Mouse (Mus musculus): ENCODE data around the gene Arl9.
"Not testable (repeated sequence)": the region's sequence is repeated elsewhere in the genome, so short reads cannot be mapped to it uniquely, and the experiment has no call there.

The Arl9 gene

DNA sequence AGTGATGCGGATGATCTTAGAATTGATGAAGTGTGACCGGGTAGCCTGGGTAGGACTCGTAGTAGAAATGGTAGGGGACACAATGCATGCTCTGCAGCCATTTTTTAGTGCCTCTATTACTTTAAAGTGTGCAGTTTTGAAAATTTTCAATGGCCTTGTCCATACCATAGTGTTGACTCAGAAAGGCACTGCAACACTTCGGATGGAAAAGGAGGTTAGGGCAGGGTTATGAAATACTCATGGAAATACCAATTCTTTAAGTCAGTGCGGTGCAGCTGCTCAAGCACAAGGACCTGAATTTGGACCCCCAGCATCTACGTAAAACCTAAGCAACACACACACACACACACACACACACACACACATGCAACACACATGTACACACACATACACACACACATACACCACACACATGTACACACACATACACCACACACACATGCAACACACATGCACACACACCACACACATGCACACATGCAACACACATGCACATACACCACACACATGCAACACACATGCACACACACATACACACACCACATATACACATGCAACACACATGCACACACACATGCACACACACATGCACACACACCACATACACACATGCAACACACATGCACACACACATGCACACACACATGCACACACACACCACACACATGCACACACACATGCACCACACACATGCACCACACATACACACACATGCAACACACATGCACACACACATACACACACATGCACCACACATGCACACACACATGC is at the start of gene Arl9:
Gene Arl9 (plus strand): TSS at position 5 of the 771 bp plus-strand sequence.
- DNase-seq (ENCODE audit: low spot score in 2 of 2) = no peak

DNA sequence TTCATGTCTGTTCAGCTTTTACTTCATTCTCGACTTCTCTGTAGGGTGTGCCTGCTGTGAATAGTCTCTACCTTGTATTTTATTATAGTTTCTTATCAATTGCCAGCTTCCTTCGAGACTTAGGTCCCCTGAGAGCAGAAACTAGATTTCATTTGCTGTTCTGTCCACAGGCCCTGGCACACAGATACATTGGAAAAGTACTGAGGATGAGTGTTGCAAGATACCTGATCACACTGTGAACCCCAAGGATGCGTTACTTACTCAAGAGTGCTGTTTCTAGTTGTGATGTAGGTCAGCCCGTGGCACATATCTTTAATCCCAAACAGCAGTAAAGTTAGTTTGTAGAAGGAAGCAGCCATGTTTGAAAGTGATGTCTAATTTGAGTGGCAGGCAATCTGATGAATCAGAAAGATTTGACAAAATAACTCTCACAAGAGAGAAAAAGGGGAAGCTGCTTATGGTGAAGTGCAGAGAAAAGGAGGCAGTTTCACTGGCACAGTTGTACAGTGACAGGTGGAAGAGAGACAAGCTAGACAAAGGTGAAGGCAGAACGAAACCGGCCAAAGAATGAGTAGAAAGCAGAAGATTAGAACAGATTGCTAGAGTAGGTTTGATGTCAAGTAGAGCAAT is 49.5 kb upstream of the Arl9 start:
- no peak for DNase-seq (ENCODE audit: low spot score in 2 of 2)

DNA sequence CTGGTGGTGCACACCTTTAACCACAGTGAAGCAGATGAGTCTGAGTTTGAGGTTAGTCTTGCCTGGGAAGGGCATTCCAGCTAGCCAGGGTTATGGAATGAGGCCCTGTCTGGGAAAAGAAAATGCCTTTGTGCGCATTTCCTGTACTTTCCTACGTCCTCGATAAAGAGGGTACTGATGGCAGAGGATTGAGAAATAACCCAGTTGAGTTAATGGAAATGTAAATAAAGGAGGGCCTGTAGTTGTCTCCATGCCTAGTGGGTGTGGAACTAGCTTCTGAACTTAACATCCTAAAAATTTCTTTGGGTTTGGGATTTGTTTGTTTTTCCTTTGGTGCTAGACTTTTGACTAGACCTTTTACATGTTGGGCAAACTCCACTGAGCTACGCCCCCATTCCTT is 48.4 kb upstream of the Arl9 start:
- no peak for DNase-seq (ENCODE audit: low spot score in 2 of 2)

DNA sequence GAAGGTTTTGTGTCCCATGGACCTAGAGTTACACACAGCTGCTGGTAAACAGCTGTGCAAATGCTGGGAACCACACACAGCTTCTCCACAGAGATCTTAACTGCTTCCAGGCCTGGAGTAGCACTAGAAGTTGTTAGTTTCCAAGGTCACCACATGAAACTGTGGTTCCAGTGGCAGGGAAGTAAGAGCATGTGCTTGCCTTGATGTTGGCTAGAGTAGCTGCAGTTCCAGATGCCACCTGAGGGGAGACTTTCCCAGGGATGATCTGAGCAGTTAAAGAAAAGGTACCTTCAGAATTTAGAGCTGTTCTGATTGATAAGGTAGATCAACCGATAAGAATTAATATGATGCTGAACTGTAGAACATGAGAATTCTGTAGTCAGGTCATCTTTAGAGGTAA is 45.9 kb upstream of the Arl9 start:
- DNase-seq (ENCODE audit: low spot score in 2 of 2) = no peak

DNA sequence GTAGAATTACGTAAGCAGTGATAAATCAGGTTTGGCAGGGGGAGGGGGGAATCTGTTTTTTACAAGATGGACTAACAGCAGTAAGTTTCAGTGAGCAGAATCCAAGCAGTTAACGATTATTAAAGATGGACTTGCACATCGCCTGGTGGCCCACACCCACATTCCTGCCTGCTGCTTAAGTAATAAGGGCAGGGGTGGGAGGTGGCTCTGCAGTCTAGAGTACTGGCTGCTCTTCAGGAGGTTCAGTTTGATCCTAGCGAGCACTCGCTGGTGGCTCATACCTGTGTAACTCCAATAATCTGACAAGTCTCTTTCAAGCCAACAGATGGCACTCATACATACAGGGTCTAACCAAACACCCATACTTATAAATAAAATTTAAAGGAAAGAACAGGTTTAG is 44.3 kb upstream of the Arl9 start:
- DNase-seq (ENCODE audit: low spot score in 2 of 2) = no peak

DNA sequence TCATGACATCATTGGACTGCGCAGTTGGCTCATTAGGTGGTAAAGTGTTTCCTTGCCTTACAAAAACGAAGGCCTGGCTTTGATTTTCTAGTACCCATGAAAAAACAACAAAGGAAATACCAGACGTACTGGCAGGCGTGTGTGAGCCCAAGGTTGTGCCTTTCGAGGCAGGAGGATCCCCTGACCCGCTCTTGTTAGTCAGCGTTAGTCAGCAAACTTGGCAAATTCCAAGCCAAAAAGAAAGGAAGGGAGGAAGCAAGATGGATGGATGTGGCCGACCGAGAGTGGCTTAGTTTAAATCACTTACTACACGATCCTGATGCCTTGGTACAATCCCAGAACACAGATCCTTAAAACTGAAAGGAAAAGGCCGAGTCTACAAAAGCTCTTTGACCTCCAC is 41.3 kb upstream of the Arl9 start:
- no peak for DNase-seq (ENCODE audit: low spot score in 2 of 2)

DNA sequence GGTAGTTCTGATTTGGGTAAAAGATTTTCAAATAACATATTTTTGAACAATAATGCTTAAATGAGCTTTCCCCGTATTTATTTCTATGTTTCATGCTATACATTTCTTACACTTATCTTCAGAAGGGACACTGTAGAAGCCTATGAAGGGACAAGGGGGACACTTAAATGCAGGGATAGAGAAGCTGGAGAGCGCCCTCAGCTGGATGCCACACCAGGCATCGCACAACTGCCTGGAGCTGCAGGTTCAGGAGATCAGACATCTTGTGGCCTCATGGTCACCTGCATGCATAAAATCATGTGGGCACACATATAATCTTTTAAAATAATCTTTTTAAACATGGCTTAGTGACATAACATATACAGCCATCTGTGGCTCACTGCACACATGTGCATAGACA is 39.2 kb upstream of the Arl9 start:
- DNase-seq (ENCODE audit: low spot score in 2 of 2) = no peak

DNA sequence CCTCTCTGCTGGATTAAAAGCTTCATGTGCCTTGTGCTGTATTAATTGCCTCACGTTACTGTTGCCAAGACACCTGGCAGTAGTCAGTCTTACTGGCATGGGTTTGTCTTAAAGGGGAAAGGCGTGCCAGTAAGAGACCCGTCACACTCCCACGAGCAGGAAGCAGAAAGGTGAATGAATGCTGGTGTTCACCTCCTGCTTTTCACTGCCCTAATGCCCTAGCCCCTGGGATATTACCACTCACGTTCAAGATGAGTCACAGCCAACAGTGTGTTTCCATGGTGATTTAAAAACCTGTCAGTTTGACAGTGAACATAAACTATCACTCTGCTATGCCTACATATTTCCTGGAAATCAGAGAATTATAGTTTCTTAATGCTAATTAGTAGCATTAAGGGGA is 34.6 kb upstream of the Arl9 start:
- no peak for DNase-seq (ENCODE audit: low spot score in 2 of 2)

DNA sequence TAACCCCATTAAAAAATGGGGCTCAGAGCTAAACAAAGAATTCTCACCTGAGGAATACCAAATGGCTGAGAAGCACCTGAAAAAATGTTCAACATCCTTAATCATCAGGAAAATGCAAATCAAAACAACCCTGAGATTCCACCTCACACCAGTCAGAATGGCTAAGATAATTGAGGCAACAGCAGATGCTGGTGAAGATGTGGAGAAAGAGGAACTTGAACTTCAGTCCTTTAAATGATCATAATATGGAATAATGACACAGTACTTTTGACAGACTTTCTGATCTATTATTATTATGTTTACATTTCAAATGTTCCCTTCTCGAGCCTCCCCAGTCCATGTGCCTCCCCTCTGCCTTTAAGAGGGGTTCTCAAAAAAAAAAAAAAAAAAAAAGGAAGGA is 32.7 kb upstream of the Arl9 start:
- DNase-seq (ENCODE audit: low spot score in 2 of 2) = not testable (repeated sequence)

DNA sequence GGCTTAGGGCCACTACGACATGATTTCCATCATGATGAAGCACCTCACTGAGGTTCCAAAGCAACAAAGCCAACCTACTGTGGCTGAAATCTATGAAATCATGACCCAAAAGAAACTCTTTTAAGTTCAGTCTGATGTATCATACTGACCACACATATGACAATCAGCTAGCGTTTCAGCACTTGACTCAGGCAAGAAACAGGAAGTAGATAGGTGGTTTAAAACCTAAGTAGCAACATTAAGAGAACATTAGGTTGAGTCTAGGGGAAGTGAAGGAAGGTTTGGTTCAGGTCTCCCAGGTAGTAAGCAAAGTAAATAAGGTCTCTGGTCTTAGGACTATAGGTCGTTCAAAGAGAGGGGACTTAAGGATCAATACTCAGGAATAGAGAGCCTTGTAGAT is 30.4 kb upstream of the Arl9 start:
- no peak for DNase-seq (ENCODE audit: low spot score in 2 of 2)

DNA sequence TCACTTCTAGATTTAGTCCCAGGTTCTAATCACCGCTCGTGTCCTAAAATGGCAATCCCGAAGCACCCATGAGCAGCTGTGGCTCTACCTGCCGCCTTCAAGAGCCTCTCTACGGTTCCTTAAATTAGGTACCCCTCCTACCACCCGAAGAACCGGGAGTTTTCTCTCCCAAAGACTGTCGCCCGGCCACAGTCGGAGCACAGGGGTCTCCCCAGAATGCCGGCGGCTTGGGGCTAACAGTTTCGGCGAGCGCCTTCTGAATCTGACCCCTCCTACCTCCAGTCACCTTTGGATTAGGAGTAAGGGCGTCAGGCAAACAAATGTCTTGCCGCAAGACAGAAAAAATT is 29.7 kb upstream of the Arl9 start:
- DNase-seq (ENCODE audit: low spot score in 2 of 2) = no peak

DNA sequence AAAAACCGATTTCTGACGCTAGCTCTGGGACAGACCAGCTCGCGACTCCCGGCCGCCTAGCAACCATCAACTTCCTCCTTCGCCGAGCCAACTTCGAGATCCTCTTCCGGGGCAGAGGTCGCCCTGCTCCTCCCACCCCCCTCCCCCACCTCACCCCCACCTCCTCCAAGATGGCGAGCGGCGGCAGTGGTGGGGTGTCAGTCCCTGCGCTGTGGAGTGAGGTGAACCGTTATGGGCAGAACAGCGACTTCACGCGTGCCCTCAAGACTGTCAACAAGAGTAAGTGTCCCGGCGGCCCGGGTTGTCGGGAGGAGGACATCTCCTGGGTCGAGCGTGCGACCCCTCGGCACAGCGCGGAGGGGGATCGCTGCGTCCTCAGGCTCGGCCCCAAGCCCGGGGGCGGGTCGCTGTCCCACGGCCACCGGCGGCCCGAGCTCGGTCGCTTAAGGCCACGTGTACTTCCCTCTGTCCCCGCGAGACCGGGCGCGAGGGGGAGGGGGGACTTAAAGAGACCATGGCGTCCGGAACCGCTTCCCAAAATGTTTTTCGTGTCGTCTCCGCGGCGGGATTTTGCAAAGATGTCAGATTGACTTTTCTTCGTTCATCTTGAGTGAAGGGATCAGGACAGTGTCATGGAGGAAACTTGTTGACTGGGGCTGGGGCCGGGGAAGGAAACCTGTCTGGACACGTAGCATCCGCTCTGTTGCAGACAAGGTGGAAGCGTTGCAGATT is 29.1 kb upstream of the Arl9 start, which contains the start of gene Srp72:
Gene Srp72 (plus strand): TSS at position 130 of the 732 bp plus-strand sequence.
- DNase-seq (ENCODE audit: low spot score in 2 of 2) = peak; percentile 68 to 75

DNA sequence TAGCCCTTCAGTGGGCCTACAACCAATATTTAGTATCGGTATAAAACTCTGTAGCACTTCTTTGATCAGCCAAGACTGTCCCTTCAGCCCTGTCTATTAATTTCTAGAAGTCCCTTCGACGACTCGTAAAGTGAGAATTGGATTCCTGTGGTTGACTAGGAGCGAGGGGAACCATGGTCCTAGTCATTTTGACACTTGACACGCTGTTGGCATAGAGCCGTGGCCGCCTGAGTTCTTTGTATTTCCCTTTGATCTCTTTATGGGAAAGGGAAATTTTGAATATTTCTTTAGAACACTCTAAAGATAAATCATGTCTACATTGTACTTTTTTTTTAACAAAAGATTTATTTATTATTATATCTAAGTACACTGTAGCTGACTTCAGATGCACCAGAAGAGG is 28.1 kb upstream of the Arl9 start:
- DNase-seq (ENCODE audit: low spot score in 2 of 2) = no peak

DNA sequence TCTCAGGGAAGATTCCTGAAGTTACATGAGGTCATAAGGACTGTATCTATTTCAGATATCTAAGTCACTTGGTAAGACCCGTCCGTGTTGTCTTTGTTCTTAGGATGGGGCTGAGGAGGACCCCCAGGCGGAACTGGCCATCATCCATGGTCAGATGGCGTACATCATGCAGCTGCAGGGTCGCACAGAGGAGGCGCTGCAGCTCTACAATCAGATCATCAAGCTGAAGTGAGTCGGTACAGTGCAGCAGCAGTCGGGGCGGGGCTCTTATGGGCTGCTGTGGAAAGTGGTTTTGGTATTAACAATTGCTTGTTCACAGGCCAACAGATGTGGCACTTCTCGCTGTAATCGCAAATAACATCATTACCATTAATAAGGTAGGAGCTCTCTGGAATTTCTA is 19.8 kb upstream of the Arl9 start:
- DNase-seq (ENCODE audit: low spot score in 2 of 2) = no peak

DNA sequence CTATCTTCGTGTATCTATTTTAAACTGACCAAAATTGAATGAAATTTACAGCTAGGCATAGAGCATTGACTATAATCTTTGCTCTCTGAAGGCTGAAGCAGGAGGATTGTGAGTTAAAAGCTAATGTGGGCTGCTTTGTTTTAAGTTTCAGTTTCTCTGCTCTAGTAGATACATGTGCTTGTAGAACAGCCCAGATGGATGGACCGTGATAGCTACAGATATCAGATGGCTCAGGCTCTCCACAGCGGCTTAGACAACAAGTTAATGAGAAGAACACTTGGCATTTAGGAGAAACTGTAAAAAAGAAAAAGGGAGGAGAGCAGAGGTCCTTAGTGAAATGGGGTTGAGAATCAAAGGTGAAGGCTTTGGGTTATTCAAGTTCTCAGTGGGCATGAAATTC is 13.1 kb upstream of the Arl9 start:
- no peak for DNase-seq (ENCODE audit: low spot score in 2 of 2)

DNA sequence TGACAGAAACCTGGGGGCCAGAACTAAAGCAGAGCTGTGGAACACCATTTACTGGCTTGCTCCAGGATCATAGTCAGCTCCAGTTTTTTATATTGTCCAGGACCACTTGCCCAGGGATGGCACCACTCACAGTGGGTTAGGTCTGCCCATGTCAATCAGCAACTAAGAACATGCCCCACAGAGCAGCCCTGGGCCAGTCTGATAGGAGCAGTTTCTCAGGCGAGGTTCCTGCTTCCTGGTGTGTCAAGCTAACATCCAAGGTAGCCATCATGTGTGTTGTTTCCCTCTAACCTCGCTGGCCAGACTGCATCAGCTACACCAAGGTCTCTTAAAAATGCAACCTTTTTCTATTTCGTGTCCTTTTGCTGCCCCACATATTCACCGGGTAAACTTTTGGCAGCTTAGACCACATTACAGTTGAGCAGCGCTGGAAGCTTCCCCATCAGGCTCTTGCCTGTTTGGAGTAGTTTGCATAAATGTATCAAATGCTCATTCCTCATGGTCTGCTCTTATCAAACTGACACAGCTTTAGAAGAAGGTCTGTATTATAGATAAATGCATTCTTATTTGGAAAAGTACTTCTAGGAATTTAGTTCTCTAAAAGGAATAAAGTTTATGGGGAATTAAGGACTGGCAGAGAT is 10.6 kb upstream of the Arl9 start:
- DNase-seq (ENCODE audit: low spot score in 2 of 2) = no peak

DNA sequence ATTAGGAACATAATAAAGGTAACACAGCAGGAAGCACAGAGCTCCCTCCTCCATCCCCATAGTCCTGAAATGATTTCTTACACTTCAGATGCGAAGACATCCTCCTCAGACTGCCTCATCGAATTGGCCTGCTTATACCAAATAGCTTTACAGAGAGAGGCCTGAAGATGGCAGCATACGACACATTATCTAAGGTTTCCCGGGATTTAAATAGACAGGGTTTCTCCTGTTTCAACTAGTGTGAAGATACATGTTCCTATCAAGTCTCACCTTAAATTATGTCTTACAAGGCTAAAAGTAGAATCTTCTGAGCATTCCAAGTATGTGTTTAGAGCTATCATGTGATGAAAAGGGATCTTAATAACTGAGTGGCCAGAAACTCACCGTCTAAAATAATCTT is 5.4 kb upstream of the Arl9 start:
- DNase-seq (ENCODE audit: low spot score in 2 of 2) = peak in 1 of 2 experiments; percentile 56

DNA sequence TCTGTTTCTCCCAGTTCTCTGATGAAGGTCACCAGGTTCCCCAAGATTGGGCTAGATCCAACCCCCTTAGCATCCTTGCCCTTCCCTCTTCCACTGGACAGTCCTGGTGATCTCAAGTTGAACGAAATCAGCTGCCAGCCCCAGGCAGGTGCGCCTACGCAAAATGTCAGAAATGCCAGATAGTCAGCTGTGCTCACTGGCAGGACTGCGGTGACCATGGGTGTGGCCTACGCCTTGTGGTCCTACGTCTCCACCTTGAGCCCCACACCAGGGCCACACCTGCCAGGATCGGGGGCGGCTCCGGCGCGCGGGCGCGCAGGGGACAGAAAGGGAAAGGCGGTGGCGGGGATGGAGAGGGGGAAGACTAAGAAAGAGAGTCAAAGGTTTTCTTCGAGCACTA is 2.7 kb upstream of the Arl9 start:
- no peak for DNase-seq (ENCODE audit: low spot score in 2 of 2)

DNA sequence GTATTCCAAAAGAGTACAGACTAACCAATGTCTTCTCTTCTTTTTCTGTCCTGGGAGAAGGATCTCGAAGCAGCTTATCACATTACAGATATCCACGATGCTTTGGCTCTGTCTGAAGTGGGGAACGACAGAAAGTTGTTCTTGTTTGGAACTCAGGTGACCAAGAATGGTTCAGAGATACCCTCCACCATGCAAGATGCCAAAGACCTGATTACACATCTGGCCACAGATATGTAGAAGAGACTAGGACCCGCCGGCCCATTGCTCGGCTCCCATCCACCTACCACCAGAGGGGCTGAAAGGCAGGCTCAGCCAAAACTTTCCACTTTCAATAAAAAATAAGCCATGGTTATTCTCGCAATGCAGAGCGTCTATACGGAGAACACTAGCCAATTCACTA is 6.5 kb downstream of the Arl9 start:
- no peak for DNase-seq (ENCODE audit: low spot score in 2 of 2)

DNA sequence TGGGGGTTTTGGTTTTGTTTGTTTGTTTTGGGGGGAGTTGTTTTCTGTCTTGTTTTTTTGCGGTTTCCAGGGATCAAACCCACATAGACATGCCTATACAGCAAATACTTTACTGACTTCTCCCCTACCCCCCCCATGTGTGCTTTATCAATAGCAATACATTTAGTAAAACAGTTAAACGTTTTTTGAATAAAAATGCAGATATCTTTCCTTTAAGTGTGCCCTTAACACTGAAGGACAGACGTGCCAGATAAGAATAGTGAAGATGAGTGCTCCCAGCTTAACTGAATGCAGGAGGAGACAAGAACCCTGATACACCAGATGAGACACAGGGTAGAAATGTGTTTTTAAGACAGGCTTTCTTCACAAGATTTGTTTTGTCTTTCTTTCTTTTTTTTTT is 7.2 kb downstream of the Arl9 start:
- DNase-seq (ENCODE audit: low spot score in 2 of 2) = no peak

DNA sequence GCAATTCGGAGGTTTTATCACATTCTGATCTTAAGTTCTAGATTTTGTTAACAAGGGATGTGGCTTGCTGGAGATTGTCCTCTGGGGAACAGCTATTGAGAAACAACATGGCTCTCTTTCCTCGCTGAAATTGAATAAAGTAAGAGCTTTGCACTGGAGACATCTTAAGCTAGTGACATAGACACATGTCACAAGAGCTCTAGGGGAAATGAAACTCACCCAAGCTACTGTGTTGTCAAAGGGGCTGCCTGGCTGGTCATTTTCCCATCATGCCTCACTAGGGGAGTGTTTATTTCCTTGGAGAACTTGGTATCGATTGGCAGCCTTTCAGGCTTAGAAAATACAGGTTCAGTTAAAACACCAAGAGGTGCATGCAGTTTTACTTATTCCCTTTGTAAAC is 9.3 kb downstream of the Arl9 start:
- DNase-seq (ENCODE audit: low spot score in 2 of 2) = no peak
